Mouse (Mus musculus) heart, postnatal 0 days (tissue): Measurements from ENCODE around the gene Fancl.

ENCODE experiments used
- CTCF ChIP-seq: IDR thresholded peaks from 2 replicates; pipeline ENCODE4 v1.5.1; 2016; ENCODE audit warnings: antibody characterized with exemption, control low read depth, low read depth
- EP300 ChIP-seq: IDR thresholded peaks from 2 replicates; pipeline ENCODE4 v1.6.1; 2016; ENCODE audit warnings: antibody characterized with exemption, low read depth

- TF ChIP-seq CTCF: no peak
- no peak for TF ChIP-seq EP300
These were observed 68.1 kb downstream of the Fancl start for GRCm38 (mm10) chr11:26454081-26454480.
